Mouse (Mus musculus) spleen, embryonic (tissue): ENCODE measurements around the gene Olfr625-ps1.
"Not testable (repeated sequence)": the region's sequence is repeated elsewhere in the genome, so short reads cannot be mapped to it uniquely, and the experiment has no call there.

Source experiments
- CTCF ChIA-PET: fragments of 350-600 bp; sonication (Branson Sonifier 250); formaldehyde crosslinking; loops from one replicate; lab custom pipeline; 2022; lab: Charles Lee

The Olfr625-ps1 gene

GRCm38 (mm10) chr7:103682420-103682819, at the start of gene Olfr625-ps1:
Gene Olfr625-ps1, plus strand, starts transcription at chr7:103682720.
- CTCF ChIA-PET: no interaction called here

GRCm38 (mm10) chr7:103636795-103637194, 45.7 kb upstream of the Olfr625-ps1 start:
- CTCF ChIA-PET: no interaction called here

GRCm38 (mm10) chr7:103642602-103643001, 39.9 kb upstream of the Olfr625-ps1 start, which contains the start of gene Olfr622:
Gene Olfr622, minus strand, starts transcription at chr7:103642702.
- CTCF ChIA-PET: no interaction called here

- CTCF ChIA-PET: no interaction called here
These were observed 38.5 kb upstream of the Olfr625-ps1 start for GRCm38 (mm10) chr7:103644070-103644469.

GRCm38 (mm10) chr7:103663598-103663997, 18.9 kb upstream of the Olfr625-ps1 start, which contains the start of gene Olfr623:
Gene Olfr623, minus strand, starts transcription at chr7:103663698.
- CTCF ChIA-PET: no interaction called here

- CTCF ChIA-PET: no interaction called here
These were observed 11.4 kb upstream of the Olfr625-ps1 start, which contains the start of gene Olfr624 for GRCm38 (mm10) chr7:103671091-103671490. Gene Olfr624, minus strand, starts transcription at chr7:103671191.

GRCm38 (mm10) chr7:103699469-103699868, 16.9 kb downstream of the Olfr625-ps1 start:
- CTCF ChIA-PET: no interaction called here

GRCm38 (mm10) chr7:103712024-103712423, 29.5 kb downstream of the Olfr625-ps1 start:
- CTCF ChIA-PET: interaction anchor here (1.1 kb wide), 1 partner anchor 233 kb away, joined by 4 read pairs; the partner anchor contains the start of gene Olfr633

- CTCF ChIA-PET: no interaction called here
These were observed 31.9 kb downstream of the Olfr625-ps1 start, which contains the start of gene Olfr243 for GRCm38 (mm10) chr7:103714371-103714770. Gene Olfr243, plus strand, starts transcription at chr7:103714671.

- CTCF ChIA-PET: not testable (repeated sequence)
These were observed 33.9 kb downstream of the Olfr625-ps1 start for GRCm38 (mm10) chr7:103716398-103716797.

GRCm38 (mm10) chr7:103730074-103730473, 47.6 kb downstream of the Olfr625-ps1 start, which contains the start of gene Olfr628:
Gene Olfr628, plus strand, starts transcription at chr7:103730374.
- CTCF ChIA-PET: no interaction called here
